Mouse (Mus musculus) inflammation-experienced regulatory T-cells (primary cell): ENCODE results near the gene Lce1a2. TPM values are rescaled to one million over a fixed set of nuclear protein-coding genes. Genes with fewer than 3 reads are reported as not detected.

Experiments used
- polyA plus RNA-seq, 2 experiments: library from polyadenylated mRNA; unstranded; fragments of 100-300 nt; shearing (Covaris generic); gene quantifications; one replicate each; pipeline ENCODE4 v1.2.1; 2017

Gene Lce1a2
- not detected for polyA plus RNA-seq

GRCm38 (mm10) chr3:92670215-92670614, at the start of gene Lce1a2:
TSS of gene Lce1a2 (minus strand) at chr3:92670315.

DNA sequence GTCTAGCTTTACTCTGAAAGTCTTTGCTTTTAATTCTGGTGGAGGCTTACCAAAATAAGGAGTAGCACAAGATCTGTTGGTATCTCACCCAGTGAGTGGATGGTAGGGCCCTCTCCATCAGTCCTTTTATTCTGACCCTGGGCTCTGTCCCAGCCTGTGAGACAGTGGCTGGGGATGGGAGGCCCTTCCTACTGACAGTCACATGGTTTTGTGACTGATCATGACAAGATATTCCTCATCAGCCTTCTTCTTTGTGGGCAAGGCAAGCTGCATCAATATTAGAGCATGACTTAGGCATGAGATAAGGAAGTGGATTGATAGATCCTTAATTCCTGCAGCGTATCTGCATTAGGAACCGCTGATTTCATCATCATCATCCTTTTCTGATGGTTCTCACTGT, 38.9 kb upstream of the Lce1a2 start, which contains the start of gene Lce1e:
Gene Lce1e (minus strand): TSS at position 101 of the 400 bp plus-strand sequence.

GRCm38 (mm10) chr3:92687110-92687509, 17.0 kb upstream of the Lce1a2 start, which contains the start of gene Lce1d:
TSS of gene Lce1d (minus strand) at chr3:92687210.

GRCm38 (mm10) chr3:92678947-92679346, 8.8 kb upstream of the Lce1a2 start, which contains the start of gene Lce1c:
TSS of gene Lce1c (plus strand) at chr3:92679247.

GRCm38 (mm10) chr3:92656826-92657225, 13.3 kb downstream of the Lce1a2 start, which contains the start of gene Lce1b:
TSS of gene Lce1b (minus strand) at chr3:92656926.

DNA sequence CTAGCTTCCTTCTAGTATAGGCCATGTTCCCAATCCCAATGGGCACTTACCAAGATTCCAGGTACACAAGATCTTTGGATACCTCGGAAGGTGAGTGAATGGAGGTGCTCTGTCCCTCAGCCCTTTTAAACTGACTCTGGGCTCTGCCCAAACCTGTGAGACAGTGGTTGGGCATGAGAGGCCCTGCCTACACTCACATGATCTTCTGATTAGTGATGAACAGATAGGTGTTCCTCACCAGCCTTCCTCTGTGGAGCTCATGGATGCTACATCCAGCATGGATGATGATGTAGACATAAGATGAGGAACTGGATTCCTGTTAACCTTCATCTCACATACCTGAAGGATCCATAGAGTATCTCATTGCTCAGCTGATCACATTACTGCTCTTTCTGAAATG, 21.9 kb downstream of the Lce1a2 start, which contains the start of gene Lce1a1:
Gene Lce1a1 (minus strand): TSS at position 101 of the 400 bp plus-strand sequence.

GRCm38 (mm10) chr3:92621560-92621959, 48.6 kb downstream of the Lce1a2 start, which contains the start of gene Lce6a:
TSS of gene Lce6a (minus strand) at chr3:92621660.

Other genes starting within 250 kb of the Lce1a2 start
- 10 to 100 TPM; 23.3 to 26.3 TPM for gene Gm9774, start 240.9 kb downstream of the Lce1a2 start, polyA plus RNA-seq
- gene Sprr2k, start 237.7 kb downstream of the Lce1a2 start, polyA plus RNA-seq, result not detected
- gene Sprr1b, start 231.5 kb downstream of the Lce1a2 start, polyA plus RNA-seq, result not detected
- not detected for gene Sprr3, start 211.6 kb downstream of the Lce1a2 start, polyA plus RNA-seq
- not detected for gene Sprr1a, start 184.4 kb downstream of the Lce1a2 start, polyA plus RNA-seq
- gene Sprr4, start 169.8 kb downstream of the Lce1a2 start, polyA plus RNA-seq, result not detected
- not detected for gene 2310046K23Rik, start 135.8 kb downstream of the Lce1a2 start, polyA plus RNA-seq
- gene Ivl, start 96.6 kb downstream of the Lce1a2 start, polyA plus RNA-seq, result not detected
- gene Smcp, start 81.3 kb downstream of the Lce1a2 start, polyA plus RNA-seq, result not detected
- gene 2210017I01Rik, start 62.8 kb downstream of the Lce1a2 start, polyA plus RNA-seq, result not detected
- not detected for gene Lce6a, start 48.7 kb downstream of the Lce1a2 start, polyA plus RNA-seq
- gene Lce1a1, start 22.0 kb downstream of the Lce1a2 start, polyA plus RNA-seq, result not detected
- not detected for gene Lce1b, start 13.4 kb downstream of the Lce1a2 start, polyA plus RNA-seq
- gene Lce1c, start 8.9 kb upstream of the Lce1a2 start, polyA plus RNA-seq, result not detected
- gene Lce1d, start 16.9 kb upstream of the Lce1a2 start, polyA plus RNA-seq, result not detected
- gene Lce1e, start 38.8 kb upstream of the Lce1a2 start, polyA plus RNA-seq, result not detected
- gene Lce1f, start 50.0 kb upstream of the Lce1a2 start, polyA plus RNA-seq, result not detected
- not detected for gene Gm38119, start 68.8 kb upstream of the Lce1a2 start, polyA plus RNA-seq
- gene Lce1g, start 82.0 kb upstream of the Lce1a2 start, polyA plus RNA-seq, result not detected
- gene Lce1h, start 94.8 kb upstream of the Lce1a2 start, polyA plus RNA-seq, result not detected
- gene Lce1i, start 108.6 kb upstream of the Lce1a2 start, polyA plus RNA-seq, result not detected
- not detected for gene Lce1j, start 120.2 kb upstream of the Lce1a2 start, polyA plus RNA-seq
- not detected for gene Lce1k, start 137.6 kb upstream of the Lce1a2 start, polyA plus RNA-seq
- gene Kprp, start 156.9 kb upstream of the Lce1a2 start, polyA plus RNA-seq, result not detected
- not detected for gene Lce1l, start 181.0 kb upstream of the Lce1a2 start, polyA plus RNA-seq
- gene 2310050C09Rik, start 199.9 kb upstream of the Lce1a2 start, polyA plus RNA-seq, result under 1 TPM in 1 of 2 experiments, not detected in 1; 0.53 TPM